Mouse (Mus musculus) cerebellum, adult 9-11 months (tissue): ENCODE results near the gene Dgkd.

Source experiments
- DNase-seq: peaks from one replicate; pipeline ENCODE4 v3.0.0; 2022

Dgkd gene

DNA sequence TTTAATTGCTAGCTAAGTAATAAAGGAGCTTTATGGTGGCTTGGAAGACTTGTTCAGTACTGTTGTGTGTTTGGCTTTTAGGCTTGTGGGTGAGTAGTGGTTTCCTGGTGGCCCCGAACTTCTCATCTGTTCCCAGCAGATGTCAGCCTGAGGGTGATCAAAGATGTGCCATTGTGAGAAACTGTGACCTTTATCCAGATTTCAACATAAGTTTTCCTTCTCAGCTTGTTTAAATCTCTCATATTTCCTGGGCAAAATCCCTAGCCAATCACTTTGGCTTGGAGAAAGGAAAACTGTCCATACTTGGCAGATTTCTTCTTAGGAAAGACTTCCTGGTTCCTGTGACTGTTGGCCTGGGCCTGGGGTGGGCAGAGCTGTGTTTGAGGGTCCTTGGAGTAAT is 37.9 kb downstream of the Dgkd start:
- no peak for DNase-seq

DNA sequence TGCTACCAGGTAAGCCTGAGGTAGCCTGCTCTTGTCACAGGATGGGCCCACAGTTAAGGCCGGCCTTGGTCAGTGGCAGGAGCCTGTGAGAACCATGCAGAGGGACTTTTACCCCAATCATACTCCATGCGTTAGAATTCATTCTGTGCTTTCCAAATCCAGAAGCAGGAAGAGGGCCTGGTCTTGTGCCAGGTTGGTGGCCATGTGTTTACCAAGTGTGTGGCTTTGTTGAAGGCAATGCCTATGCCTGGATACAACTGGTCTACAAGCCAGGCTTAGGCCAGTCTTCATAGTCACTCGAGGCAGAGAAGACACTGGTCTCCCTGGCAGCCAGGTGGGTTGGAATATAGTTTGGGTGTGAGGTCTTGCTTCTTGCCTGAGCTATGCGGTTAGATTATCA is 38.5 kb downstream of the Dgkd start:
- peak; percentile 51 for DNase-seq

DNA sequence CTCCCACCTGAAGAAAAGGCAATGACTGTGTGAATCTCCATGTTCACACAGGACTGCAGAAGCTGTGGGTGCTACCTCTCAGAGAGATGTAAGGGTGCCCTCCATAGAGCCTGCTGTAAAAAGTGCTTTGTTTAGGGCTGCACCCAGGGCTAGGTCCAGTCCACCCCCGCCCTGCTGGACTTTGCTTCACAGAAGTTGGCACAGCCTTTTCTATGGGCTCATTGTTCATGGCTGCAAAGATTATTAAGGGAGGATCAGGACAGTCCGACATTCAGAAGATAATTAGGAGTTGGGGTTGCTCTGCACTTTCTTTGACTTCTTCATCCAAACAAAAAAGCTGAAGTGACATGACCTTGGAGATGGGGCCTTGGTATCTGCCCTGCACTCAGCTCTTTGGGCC is 39.4 kb downstream of the Dgkd start:
- DNase-seq: no peak

DNA sequence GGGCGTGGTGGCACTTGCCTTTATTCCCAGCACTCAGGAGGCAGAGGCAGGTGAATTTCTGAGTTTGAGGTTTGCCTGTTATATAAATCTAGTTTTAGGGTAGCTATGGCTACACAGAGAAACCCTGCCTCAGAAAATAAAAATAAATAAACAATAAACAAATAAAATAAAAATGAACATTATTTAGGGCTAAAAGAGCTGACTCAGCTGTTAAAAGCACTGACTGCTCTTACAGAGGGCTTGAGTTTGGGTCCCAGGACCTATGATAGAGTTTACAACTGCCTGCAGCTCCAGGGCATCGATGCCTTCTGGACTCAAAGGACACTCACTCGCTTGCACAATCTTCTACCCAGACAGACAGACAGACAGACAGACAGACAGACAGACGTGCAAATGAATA is 40.3 kb downstream of the Dgkd start:
- no peak for DNase-seq

DNA sequence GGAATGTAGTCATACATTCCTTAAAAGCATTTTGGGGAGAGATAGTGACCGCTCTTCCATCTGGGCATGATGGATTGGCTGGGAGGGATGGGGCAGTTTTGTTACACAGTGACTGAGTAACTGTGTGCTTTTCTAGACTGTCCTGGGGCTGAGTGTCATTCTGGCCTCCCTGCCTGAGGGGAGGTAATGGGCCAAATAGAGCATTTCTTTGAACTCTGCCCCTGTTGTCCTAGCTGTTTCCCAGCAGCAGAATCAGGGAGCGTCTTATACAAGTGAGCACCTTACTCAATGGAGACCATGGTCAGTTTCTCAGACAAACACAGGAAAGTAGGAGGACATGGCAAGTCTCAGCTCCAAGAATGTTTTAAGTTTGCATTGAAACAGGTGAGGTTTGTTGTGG is 43.8 kb downstream of the Dgkd start:
- no peak for DNase-seq

DNA sequence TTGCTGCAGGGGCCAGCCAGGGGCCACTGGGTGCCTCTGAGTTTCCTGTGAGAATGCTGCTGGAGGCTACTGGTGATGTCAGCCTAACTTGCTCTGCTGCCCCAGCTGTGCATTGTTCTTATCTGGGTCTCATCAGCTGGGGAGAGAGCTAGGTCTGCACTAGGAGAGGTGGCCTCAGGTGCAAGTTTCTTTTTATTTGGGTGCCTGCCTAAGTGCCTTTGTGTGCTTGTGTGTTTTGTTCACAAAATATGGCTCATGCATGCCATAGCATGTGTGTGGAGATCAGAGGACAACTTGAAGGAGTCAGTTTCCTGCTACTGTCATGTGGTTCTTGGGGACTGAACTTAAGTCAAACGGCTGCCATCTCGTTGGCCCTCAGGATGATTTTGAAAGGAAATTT is 46.6 kb downstream of the Dgkd start:
- DNase-seq: no peak

DNA sequence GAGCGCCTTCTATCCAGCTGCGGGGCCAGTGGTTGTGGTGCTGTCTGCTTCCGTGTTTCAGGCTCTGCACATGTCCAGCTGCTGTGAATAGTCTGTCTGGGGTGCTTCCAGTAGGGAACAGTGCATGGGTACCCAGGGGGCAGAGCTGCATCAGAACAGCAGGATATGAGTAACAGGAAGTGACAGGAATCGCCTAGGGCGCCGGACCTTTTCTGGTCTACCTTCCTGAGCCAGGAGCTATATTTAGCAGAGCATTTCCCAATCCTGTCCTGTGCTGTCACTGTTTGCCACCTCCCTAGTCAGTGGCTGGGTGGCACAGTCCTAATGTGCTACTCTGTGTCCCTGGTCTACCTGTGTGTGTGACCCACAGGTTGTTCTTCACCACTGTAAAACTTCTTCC is 47.9 kb downstream of the Dgkd start:
- DNase-seq: no peak

DNA sequence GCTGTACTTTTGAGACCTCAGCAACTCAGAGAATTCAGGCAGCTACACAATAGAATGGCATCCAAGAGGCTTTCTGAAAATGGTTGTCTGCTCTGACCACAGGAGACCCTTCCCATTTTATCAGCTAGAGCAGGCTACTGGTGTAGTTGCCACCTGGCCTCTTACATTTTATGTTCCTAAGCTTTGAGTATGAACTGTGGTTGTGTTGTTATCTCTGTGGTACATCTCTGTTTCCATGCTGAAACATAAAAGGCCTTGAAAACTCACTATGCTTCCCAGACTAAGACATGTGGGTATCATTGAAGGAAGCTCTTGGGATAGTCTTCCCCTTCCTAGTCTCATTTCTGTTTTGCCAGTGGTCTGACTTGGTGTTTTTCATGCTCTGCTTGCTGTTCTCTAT is 49.1 kb downstream of the Dgkd start:
- DNase-seq: no peak

DNA sequence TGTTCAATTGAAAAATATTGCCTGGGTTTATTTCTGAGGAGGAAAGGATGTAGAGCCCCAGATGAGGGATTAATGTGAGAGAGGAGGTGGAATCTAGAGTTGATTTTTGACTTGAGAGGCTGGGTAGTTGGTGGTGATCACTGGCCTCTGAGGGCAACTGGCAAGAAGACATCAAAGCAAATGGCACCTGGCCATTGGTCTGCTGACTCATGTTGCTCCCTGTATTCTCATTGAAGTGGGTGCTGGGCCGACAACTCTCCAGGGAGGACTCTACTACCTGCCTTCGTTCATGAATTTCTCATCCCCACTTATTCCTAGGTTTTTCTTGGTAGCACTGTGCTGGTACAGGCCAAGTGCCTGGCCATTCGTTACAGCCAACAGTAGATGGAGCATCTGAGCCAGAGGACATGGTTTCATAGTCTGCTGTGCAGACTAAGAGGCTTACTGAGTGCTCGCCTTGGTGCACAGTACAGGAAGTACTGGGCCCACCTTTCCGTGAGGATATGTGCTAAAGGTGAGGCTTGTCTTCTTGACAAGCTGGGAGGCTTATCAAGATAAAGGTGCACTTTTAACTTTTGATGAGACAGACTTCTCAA is 53.4 kb downstream of the Dgkd start:
- no peak for DNase-seq

DNA sequence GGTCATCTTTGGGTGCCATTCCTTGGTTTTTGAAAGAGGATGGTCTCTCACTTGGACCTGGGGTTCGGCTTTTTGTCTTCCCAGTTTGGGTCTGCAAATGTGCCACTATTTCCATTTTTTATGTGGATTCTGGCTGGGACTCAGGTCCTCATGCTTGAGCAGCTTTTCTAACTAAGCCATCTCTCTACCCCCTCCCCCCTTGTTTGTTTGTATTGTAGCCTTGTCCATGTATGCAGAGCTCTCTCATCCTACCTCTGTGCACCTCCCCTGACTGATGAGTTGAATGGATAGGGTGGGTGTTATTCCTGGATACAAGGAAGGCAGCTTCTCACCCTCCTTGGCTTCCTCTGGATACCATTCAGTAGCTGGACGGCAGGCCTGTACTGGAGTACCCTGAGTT is 54.9 kb downstream of the Dgkd start:
- no peak for DNase-seq

DNA sequence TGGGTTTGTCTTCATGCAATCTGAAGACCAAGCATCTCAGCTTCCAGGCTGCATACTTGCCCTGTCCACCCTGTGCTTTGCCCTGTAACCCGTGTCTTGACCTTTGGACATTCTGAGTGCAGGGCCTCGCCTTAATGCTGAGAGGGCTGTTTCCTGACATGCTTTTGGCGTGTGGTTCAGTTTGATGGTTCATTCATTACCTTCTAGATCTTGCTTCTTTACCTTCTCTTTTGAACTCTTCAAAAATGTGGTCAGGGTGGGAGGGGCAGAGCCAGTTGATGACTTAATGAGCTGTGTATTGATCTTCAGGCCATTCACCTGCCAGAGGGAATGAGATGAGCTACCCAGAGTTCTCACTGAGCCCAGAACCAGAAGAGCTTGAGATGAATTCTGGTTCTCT is 55.6 kb downstream of the Dgkd start:
- no peak for DNase-seq

DNA sequence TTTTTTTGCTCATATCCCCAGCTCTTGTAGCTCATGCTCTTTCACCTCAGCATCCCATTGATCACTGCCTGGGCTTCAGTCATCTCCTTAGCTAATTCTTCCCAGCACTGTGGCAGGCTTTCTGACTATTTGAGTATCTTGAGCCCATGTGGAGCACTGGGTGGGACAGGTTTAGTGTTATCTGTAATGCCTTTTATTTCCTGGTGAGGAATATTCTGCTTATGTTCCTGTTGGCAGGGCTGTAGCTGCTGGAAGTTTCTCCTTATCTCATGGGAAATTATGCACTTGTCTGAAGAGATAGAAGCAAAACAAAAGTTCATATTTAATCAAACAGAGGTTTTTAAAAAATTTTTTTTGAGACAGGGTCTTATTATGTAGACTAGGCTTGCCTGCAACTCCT is 56.5 kb downstream of the Dgkd start:
- DNase-seq: no peak

DNA sequence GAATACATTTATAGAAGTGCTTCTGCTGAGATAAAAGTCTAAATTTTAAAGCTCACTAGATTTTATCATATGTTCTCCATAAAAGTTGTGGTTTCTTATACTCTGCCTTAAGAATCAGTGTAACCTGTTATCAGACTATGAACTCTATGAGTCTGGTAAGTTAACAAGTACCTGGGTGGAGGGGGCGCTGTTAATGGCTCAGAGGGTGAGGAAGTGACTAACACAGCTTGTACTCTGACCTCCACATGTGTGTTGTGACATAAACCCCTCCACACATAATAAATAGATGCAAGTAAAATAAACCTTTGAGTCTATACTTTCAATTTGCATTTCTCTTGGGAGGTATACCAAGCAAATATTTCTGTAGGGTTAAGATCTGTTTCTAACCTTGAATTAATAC is 57.3 kb downstream of the Dgkd start:
- no peak for DNase-seq

DNA sequence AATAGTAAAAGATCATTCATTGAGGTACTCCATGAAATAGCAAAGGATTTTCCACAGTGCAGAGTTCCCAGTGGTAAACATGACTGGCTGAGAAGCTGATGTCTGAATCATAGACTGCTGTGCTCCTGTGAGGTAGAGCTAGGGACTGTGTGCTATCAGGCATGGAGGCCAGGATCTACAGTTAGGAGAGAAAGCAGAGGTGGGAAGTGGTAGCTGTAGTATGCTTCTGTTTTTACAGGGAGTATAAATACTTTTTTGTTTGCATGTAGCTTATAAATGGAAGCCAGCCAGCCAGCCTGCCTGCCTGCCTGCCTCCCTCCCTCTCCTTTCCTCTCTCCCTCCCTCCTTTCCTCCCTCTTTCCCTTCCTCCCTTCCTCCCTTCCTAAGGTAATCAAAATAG is 60.3 kb downstream of the Dgkd start:
- no peak for DNase-seq

DNA sequence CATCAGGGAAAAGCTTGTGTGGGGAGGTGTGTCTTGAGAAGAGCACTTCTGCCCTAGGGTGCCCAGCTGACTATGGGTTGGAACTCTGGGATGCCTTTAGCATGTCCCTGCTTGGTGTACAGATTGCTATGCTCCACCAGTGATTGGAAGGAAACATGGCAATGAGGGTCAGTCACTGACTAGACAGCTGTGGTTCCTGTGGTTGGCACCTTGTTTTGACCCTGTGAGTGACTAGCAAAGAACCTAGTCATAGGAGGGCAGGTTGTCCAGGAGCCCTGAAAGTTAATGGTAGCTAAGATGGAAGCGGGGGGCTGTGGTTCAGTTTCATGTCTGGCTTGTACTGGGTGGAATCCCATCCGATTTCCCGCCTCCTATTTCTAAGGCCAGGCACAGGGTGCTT is 64.3 kb downstream of the Dgkd start:
- DNase-seq: no peak

DNA sequence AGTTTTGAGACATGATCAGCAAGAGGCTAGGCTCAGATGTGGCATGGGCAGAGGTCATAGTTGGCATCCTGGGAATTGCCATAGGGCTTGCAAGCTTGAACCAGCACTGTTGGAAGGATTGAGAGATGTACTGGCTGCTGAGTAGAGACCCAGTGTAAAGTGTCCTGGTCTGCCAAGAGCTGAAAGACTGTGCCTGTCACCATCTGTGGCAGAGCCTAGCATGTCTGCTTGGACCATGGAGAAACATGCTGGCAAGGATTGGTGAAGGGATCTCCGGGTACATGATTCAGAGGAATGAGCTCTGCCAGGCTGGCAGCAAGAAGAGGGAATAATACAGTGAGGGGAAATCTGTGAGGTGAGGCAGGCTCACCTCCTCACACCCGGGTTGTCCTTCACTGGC is 65.0 kb downstream of the Dgkd start:
- DNase-seq: peak; percentile 91

DNA sequence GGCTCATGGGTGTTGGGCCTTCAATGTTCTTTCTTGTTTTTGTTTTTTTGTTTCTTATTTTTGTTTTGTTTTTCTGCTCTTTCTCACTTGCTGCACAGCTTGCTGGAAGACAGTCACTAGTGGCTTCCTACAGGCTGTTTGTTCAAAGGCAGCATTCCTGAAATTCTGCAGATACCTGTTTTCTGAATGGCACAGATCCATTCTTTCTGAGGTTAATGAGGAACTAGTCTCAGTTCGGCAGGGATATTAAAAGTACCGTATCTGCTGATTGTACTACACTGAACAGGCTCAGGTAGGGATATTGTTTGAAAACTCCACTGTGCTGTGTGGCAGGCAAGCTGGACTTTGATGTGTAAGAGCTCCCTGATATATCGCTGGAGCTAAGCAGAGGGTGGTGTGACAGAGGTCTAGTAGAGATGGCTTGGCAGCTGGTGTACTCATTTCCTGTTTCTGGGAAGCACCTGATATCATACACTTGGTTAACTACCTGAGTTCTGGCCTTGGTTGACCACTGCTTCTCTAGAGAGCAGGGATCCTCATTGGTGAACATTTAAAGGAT is 67.0 kb downstream of the Dgkd start:
- DNase-seq: no peak

DNA sequence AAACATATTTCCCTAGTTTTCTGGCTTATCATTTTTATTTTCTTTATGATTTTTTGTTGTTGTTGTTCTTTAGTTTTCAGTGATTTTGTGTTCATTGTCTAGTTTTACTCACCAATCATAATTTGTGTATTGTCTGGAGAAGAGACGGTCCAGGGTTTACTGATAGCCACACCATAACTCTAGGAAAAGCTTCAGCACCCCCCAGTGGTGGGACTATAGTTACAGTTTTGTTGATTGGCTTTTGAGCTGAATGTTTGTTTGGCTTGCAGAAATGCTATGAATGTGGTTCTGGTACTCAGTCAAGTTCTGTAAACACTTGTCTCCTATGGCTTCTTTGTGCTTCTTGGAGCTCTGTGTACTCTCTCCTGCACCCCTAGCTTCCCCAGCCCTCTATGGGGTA is 69.6 kb downstream of the Dgkd start:
- DNase-seq: peak; percentile 46

DNA sequence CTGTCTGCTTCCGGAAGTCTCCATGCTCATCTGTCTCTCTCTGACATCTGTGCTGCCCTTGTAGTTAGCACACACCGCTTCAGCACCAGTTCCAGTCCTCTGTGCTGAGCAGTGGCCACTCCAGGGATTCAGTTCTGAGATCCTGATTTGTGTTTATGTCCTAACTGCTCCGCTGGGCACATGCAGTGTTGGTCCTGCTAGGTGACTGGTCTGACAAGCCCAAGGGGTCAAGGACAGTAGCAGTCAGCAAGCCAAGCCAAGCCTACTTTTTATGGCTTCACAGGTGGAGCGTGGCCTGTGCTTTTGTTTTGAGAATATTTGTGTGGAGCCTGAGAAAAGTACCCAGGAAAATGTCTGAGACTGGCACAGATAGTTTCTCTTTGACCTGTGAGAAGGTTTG is 71.8 kb downstream of the Dgkd start:
- no peak for DNase-seq

DNA sequence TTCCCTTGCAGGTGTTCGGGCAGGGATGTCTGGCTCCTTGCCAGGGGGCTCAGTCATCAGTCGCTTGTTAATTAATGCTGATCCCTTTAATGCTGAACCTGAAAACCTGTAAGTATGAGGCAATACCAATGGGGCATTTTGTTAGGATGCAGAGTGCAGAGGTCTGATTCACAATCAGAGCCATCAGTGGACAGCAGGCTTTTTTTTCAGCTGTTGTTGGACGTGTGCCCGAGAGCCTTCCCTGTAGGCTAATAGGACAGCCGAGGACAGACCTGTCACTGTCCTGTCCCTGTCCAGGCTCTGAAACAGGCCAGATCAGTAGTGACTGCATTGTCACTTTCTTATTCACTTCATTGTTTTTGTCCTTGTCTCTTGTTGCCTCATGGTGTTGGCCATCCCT is 76.6 kb downstream of the Dgkd start:
- DNase-seq: peak; percentile 81

DNA sequence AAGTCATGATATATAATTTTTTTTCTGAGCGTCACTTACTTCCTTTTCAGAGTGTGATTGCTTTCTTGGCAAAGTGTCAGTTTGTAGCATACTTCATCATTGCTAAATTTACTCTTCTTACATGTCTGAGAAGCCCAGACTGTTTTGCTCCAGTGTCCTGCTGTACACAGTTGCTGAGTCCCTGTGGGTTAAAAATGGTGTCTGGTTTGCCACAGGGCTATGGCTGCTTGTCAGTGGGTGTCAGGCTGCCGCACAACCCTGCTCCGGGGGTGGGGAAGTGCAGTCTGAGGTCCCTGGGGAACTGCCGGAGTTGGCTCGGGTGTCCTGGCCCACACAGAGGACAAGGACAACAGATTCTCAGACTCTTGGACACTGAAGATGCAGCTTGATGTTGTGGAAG is 80.0 kb downstream of the Dgkd start:
- no peak for DNase-seq

DNA sequence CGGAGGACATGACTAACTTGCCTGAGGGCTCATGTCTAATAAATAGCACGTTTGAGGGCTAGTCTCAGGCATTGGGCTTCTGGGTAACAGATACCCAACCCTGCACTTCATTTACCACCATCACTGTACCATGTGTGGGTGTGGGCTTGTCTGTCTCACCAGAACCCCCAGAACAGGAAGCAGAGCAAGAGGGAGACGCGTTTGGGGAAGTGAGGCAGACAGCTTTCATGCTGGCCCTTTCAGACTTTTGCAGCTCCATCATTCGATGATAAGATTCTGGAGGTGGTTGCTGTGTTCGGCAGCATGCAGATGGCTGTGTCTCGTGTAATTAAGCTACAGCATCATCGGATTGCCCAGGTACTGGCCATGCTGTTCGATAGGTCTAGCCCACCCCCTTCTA is 82.0 kb downstream of the Dgkd start:
- DNase-seq: no peak

DNA sequence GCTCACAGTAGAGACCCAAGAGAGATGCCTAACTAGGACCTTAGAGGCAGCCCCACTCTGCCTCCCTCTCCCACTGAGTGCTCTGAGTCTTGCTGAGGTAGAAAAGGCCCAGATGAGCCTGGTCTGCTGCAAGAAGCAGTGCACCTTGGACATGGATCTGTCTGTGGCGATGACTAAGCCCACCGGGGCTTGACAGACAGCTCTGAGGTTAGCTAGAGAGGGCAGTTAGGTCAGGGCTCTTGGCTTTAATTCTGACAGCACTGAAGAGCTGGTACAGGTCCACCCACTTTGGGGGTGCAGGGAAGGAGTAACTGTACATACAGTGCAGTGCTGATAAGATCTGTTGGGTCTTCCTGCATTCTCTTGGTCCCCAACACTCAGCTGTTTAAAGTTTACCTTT is 82.5 kb downstream of the Dgkd start:
- DNase-seq: no peak

DNA sequence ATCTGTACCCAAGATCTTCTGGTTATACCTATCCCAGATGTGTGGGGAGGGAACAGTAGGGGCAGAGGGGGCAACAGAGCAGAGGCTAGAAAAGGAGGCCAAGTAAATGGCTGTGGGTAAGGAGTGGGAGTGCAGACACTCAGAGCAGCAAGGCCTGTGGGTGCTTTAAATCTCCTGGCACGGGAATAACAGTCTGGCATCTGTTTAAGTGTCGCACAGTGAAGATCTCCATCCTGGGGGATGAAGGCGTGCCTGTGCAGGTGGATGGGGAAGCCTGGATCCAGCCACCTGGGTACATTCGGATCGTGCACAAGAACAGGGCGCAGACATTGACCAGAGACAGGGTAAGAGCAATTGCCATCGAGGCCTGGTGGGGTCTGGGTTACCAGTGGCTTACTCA is 83.0 kb downstream of the Dgkd start:
- DNase-seq: no peak

DNA sequence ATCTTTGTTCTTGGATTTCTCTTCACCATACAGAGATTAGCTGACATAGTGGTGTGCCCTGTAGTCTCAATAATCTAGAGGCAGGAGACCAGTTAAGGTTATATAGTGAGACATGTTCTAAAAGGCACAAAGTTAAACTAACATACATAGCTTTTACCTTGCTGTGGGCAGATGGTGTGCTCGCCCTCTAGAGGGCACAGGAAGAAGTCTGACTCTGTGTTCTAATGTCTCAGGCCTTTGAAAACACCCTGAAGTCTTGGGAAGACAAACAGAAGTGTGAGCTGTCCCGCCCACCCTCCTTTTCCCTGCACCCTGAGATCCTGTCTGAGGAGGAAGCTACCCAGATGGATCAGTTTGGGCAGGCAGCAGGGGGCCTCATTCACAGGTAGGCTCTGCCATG is 83.4 kb downstream of the Dgkd start:
- DNase-seq: peak; percentile 46

DNA sequence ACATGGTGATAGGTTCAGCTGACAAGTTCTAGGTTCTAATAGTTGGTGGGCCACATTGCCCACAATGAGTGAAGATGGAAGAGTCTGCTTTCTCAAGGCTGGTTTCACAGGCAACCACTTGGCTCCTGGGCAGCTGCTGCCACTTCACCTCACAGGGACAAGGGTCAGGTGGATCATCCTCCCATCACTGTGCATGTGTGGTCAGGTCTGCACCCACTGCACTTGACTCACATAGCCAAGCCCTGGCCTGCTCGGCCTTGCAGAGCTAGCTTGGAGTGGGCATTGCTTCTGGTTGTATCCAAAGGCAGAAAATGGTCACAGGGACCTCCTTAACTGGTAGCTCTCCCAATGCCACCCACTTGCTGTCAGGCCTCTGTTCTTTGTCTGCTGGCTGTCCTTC is 88.7 kb downstream of the Dgkd start:
- no peak for DNase-seq
